12 mouse cellular contexts compared by ENCODE assay signal in the genomic region with DNA sequence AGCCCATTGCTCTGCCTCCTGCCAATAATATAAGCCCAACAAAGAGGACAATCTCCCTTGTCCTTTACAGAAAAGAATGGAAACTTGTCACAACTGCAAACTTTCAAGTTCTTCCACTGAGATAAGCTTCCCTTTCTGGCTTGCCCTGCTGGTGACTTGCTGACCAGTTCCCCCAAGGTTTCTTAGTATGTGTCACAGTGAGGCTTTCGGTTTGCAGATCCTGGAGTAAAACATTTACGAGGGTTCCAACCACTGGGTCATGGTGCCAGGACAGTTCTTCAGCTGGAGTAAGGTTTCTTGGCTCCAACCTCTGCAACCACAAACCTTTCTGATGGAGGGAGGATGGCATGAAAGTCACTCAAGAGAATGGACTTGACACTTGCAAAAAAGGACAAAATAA.
A peak's percentile ranks its signal among the peaks of the same experiment; 100 is the strongest.
DNase-seq lines count a peak whose midpoint lies in the region; ATAC-seq and TF ChIP-seq lines count a peak whose summit lies in the region.
"Had no signal": no experiment of that assay in that cellular context is flagged by ENCODE, and none has a peak within 500 bp of the region (broad histone marks: within the 10 kb centered on the region; RNA-seq: fewer than 3 reads in every experiment).

No protein-coding gene starts in this region.

- H3K4me3 ChIP-seq in heart, embryonic 14.5 days (ENCODE audit: control insufficient read depth in 1 of 2, insufficient read depth in 1 of 2, low read depth in 1 of 2, low read length in 2 of 2), result no peak overlapping the region
- no peak overlapping the region for H3K4me3 ChIP-seq in lung, embryonic 15.5 days
- H3K4me3 ChIP-seq in heart, postnatal 0 days (ENCODE audit: low read depth, low read length), result no peak overlapping the region
- H3K4me3 ChIP-seq: limb, embryonic 13.5 days; neural tube, embryonic 13.5 days had no signal

- no peak for ATAC-seq in heart, embryonic 14.5 days (ENCODE audit: insufficient number of reproducible peaks, insufficient read depth, low FRiP score, low read depth)
- no peak for ATAC-seq in lung, embryonic 15.5 days (ENCODE audit: borderline replicate concordance, extremely low read depth, low FRiP score, low TSS enrichment)
- ATAC-seq in heart, postnatal 0 days (ENCODE audit: insufficient read depth, low read depth), result no peak

- TF ChIP-seq EP300 in heart, postnatal 0 days (IDR thresholded peaks at IDR 0.05; ENCODE audit: low read depth), result no peak

- H3K27ac ChIP-seq in heart, embryonic 14.5 days (replicated peaks in 1 of 2; ENCODE audit: control insufficient read depth in 1 of 2, insufficient read depth in 1 of 2, low read depth in 2 of 2, low read length in 2 of 2), result peak overlapping the region; percentile 90 to 95
- H3K27ac ChIP-seq in lung, embryonic 15.5 days, result peak overlapping the region; percentile 7; the same call in 1 of the 2 replicates
- H3K27ac ChIP-seq in heart, postnatal 0 days (ENCODE audit: low read depth), result peak overlapping the region; percentile 96
- H3K27ac ChIP-seq: hindbrain, embryonic 14.5 days had no signal

- peaks cover 58 to 94% of the 10 kb centered on the region in 2 experiments for H3K4me1 ChIP-seq in heart, embryonic 14.5 days (ENCODE audit: control insufficient read depth in 2 of 2, insufficient read depth in 2 of 2, low read length in 2 of 2)
- peaks cover 13% of the 10 kb centered on the region for H3K4me1 ChIP-seq in lung, embryonic 15.5 days
- H3K4me1 ChIP-seq in heart, postnatal 0 days (ENCODE audit: control insufficient read depth, insufficient read depth), result peaks cover 70% of the 10 kb centered on the region

- H3K9me3 ChIP-seq in heart, embryonic 14.5 days (ENCODE audit: control insufficient read depth, low read length), result no peaks in the 10 kb centered on the region
- H3K9me3 ChIP-seq in lung, embryonic 15.5 days, result no peaks in the 10 kb centered on the region
- no peaks in the 10 kb centered on the region for H3K9me3 ChIP-seq in heart, postnatal 0 days (replicated peaks; ENCODE audit: control insufficient read depth, low read length)
- H3K9me3 ChIP-seq: limb, embryonic 13.5 days; neural tube, embryonic 13.5 days had no signal

- H3K27me3 ChIP-seq in heart, embryonic 14.5 days (ENCODE audit: control insufficient read depth, insufficient read depth, low read length), result no peaks in the 10 kb centered on the region
- H3K27me3 ChIP-seq in lung, embryonic 15.5 days, result no peaks in the 10 kb centered on the region
- no peaks in the 10 kb centered on the region for H3K27me3 ChIP-seq in heart, postnatal 0 days (ENCODE audit: control insufficient read depth, insufficient read depth, low read length)
- H3K27me3 ChIP-seq: limb, embryonic 13.5 days; neural tube, embryonic 13.5 days had no signal

- TF ChIP-seq CTCF in heart, postnatal 0 days (IDR thresholded peaks at IDR 0.05; ENCODE audit: low read depth), result no peak

- 0 out of 2 replicates have a peak overlapping the region, but pooled peaks have one; percentile 17 for H3K9ac ChIP-seq in heart, embryonic 14.5 days (ENCODE audit: low read length)
- no peak overlapping the region for H3K9ac ChIP-seq in lung, embryonic 15.5 days
- no peak overlapping the region for H3K9ac ChIP-seq in heart, postnatal 0 days (replicated peaks; ENCODE audit: low read depth, low read length)
- H3K9ac ChIP-seq: hindbrain, embryonic 14.5 days; limb, embryonic 13.5 days; neural tube, embryonic 13.5 days had no signal

- DNase-seq in heart, adult 11 months, result no peak
- DNase-seq in lung, postnatal 4 days, result no peak
- DNase-seq in heart, postnatal 0 days (ENCODE audit: low spot score), result no peak
- peak; percentile 27 for DNase-seq in skeletal muscle tissue, adult 2 months (ENCODE audit: low read depth, low spot score)
- no peak for DNase-seq in layer of hippocampus, postnatal 14 days (ENCODE audit: low spot score in 2 of 2)
- DNase-seq in cerebellum, postnatal 10 days, result no peak

- WGBS in heart, embryonic 14.5 days, result 19% methylated on average over 2 of the region's 2 CpGs
- 74% methylated on average over 2 of the region's 2 CpGs for WGBS in lung, embryonic 15.5 days
- WGBS in heart, postnatal 0 days, result 21% methylated on average over 2 of the region's 2 CpGs

- peak overlapping the region; percentile 49 for H3K4me2 ChIP-seq in heart, embryonic 14.5 days (ENCODE audit: low read length)
- H3K4me2 ChIP-seq in lung, embryonic 15.5 days, result no peak overlapping the region
- peak overlapping the region; percentile 25; the same call in 1 of the 2 replicates for H3K4me2 ChIP-seq in heart, postnatal 0 days (ENCODE audit: low read depth, low read length)
- H3K4me2 ChIP-seq: hindbrain, embryonic 14.5 days; limb, embryonic 13.5 days; midbrain, embryonic 11.5 days; neural tube, embryonic 13.5 days had no signal

- no peaks in the 10 kb centered on the region for H3K36me3 ChIP-seq in heart, embryonic 14.5 days (ENCODE audit: control insufficient read depth, insufficient read depth, low read length)
- no peaks in the 10 kb centered on the region for H3K36me3 ChIP-seq in lung, embryonic 15.5 days
- no peaks in the 10 kb centered on the region for H3K36me3 ChIP-seq in heart, postnatal 0 days (replicated peaks; ENCODE audit: control insufficient read depth, insufficient read depth, low read length)
- H3K36me3 ChIP-seq: limb, embryonic 13.5 days; neural tube, embryonic 13.5 days had no signal

Comparison
In these comparisons a context has a peak if more than half of its experiments do, and no peak if none do; other contexts are left out.
1. H3K27ac ChIP-seq: peak in every context shown above with its lines; median percentile 96 in heart, postnatal 0 days; 92 in heart, embryonic 14.5 days; 7 in lung, embryonic 15.5 days.